Mouse (Mus musculus) cerebellum, adult 9-11 months (tissue): ENCODE measurements around the gene Lrguk.
A peak's percentile ranks its signal among the peaks of the same experiment; 100 is the strongest.

Source experiments
- DNase-seq: peaks from one replicate; pipeline ENCODE4 v3.0.0; 2022

The Lrguk gene

GRCm38 (mm10) chr6:34028933-34029745 lies at the start of gene Lrguk:
Gene Lrguk, plus strand, starts transcription at chr6:34029448.
- DNase-seq: peak; percentile 84

GRCm38 (mm10) chr6:33982709-33983108 lies 46.5 kb upstream of the Lrguk start:
- DNase-seq: no peak

GRCm38 (mm10) chr6:33987132-33987531 lies 42.1 kb upstream of the Lrguk start:
- no peak for DNase-seq

- no peak for DNase-seq
Measured at GRCm38 (mm10) chr6:33992213-33993034, 36.8 kb upstream of the Lrguk start.

GRCm38 (mm10) chr6:33993842-33994241 lies 35.4 kb upstream of the Lrguk start:
- DNase-seq: no peak

GRCm38 (mm10) chr6:33998590-33998989 lies 30.7 kb upstream of the Lrguk start:
- no peak for DNase-seq

DNA sequence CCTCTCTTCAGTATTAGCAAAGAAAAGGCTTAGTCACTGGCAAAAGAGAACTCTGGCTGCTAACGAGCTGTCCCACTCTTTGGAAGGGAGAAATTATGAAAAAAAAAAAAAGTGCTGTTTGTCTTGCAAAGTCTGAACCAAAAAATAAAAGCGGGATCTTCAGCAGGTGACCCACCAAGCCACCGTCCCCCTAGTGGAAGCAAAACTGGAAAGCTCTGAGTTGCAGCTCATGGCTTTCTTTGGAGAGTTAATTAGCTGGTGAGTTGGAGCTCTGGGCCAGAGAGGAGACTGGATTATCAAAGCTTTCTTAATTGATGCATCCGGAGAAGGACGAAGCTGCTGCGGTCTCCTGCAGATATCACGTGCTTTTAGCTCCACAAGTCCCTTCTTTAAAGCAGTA lies 29.7 kb upstream of the Lrguk start:
- DNase-seq: no peak

DNA sequence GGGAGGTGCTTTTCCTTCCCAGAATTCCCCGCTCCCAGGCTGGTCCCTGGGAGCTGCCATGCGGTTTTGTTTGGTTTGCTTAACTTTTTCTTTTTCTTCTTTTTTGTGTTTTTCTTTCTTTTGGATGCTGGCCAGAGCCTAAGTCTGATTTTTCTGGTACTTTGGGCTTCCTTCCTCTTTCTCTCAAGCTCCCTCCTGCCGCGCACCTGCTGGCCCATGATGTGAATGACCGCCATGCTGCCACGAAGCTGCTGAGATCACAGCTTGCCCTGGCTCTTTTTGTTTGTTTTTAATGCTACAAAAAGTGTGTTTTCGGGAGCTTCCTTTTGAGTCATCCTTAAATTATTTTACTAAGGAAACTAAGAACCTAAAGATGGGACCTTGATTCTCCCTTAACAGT lies 28.6 kb upstream of the Lrguk start:
- no peak for DNase-seq

GRCm38 (mm10) chr6:34003033-34003432 lies 26.2 kb upstream of the Lrguk start:
- DNase-seq: no peak

- DNase-seq: no peak
Measured at GRCm38 (mm10) chr6:34013469-34013868, 15.8 kb upstream of the Lrguk start.

GRCm38 (mm10) chr6:34029746-34030027 lies 439 bp downstream of the Lrguk start:
- DNase-seq: no peak

- no peak for DNase-seq
Measured at GRCm38 (mm10) chr6:34034096-34034495, 4.8 kb downstream of the Lrguk start.

- DNase-seq: no peak
Measured at GRCm38 (mm10) chr6:34034577-34035461, 5.6 kb downstream of the Lrguk start.

GRCm38 (mm10) chr6:34040624-34041235 lies 11.5 kb downstream of the Lrguk start:
- DNase-seq: peak; percentile 57

DNA sequence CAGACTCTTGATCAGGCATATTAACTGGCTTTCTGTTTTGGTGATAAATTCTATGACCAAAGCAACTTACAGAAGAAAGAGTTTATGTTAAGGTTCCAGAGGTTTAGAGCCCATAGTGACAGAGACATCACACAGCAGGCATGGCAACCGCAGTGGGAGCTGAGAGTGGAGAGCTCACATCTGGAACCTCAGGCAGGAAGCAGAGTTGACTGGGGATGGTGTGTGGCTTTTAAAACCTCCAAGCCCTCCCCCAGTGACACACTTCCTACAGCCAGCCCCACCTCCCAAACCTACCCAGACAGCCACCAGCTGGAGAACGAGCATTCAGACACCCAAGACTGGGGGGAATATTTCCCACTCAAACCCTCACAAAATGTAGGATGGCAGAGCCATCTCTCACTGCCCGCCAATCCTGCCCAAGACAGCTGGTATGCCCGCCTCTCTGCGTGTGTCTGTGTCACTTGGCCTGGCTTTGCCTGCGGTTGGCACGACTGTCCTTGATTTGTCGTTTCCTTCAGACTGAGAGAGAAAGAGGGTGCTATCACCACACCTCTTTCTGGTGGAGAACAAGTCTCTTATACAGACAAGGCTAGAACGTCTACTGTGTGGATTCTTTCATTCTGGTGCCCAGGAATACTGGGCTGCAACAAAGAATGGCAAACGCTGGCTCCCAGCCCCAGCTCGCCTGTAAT lies 12.5 kb downstream of the Lrguk start:
- no peak for DNase-seq

GRCm38 (mm10) chr6:34044228-34044811 lies 15.1 kb downstream of the Lrguk start:
- no peak for DNase-seq

DNA sequence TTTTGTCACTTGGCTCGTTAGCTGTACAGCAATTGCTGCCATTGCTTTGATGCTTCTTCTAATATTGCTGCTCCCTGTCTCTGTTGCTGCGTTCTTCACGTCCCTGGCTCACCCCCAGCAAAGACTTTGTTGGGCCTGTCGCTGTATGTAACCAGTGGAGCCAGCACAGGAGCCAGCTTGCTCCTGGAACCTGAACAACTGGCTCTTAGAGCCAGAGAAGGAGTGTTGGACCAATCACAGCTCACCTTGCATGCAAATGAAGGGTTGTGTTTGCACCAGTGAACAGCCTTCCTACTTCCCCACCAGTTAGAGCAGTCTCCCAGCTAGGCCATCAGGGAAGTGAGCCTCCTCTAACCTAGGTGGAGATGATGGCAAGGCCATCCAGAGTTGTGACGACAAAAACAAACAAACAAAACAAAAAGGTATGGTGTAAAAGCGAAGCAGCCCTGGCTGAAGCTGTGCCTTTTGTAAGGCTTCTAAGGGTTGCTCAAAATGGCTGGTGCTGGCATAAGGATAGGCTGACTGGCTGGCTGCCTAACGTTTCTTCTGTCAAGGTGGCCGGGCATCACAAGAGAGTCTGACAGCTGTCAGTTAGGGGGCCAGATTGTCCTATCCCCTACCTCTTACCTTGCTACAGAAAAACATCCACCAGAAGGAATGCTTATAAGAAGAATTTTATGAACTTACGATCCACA lies 15.7 kb downstream of the Lrguk start:
- DNase-seq: no peak

DNA sequence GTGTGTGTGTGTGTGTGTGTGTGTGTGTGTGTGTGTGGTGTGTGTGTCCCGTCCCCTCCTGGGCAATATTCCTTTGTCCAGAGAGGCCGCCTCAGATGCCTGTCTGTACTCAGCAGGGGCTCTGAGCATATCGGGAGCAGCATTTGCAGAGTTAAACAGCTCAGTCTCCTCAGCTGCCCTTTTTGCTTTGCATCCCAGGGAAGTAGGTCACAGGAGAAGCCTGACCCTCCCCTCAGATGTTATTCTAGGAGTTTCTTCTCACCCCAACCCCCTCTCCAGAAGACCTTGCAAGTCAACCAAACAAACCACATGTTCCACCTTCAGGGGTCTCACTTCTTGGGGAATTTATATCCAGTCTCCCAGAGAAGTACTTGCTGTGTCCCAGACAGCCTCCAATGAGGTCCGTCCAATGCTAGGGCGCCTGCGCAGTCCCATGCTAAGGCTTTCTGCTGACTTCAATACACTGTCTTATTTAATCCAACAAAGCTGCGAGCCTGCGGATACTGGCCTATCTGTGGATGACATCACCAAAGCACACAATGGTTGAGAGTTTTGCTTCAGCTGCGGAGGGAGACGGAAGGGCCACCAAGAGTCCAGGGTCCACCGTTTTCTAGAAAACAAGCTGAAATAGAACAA lies 17.4 kb downstream of the Lrguk start:
- DNase-seq: no peak

GRCm38 (mm10) chr6:34049433-34049832 lies 20.2 kb downstream of the Lrguk start:
- no peak for DNase-seq

GRCm38 (mm10) chr6:34059741-34060140 lies 30.5 kb downstream of the Lrguk start:
- no peak for DNase-seq

DNA sequence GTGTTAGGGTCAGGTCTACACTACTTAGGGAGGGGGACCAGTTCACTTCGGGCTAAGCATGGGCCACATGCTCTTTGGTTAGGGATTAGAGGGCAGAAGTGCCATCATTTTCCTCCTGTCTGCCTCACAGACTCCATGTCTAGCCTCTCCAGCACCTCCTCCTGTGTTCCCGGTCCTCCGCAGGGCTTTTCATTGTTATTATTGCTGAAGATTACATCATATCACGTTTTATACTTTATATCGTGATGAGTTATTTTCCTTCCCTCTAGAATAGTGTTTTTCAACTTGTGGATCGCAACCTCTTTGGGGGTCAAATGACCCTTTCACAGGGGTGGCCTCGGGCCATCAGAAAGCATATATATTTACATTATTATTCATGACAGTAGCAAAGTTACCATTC lies 37.5 kb downstream of the Lrguk start:
- DNase-seq: no peak
